Mouse (Mus musculus): ENCODE measurements around the gene Gadl1. TPM values are rescaled to one million over a fixed set of nuclear protein-coding genes. Genes with fewer than 3 reads are reported as not detected.

The Gadl1 gene
- total RNA-seq (2021) = 0.11 TPM in 1 of 2 replicates, not detected in the other
- long read RNA-seq, experiment 1 = 0 reads
- long read RNA-seq, experiment 2 = 0 reads

- no peak for DNase-seq
These were observed at the start of gene Gadl1 for GRCm38 (mm10) chr9:115909155-115909554. Gene Gadl1 (plus strand): TSS chr9:115909455.

GRCm38 (mm10) chr9:115862802-115863201 is 46.5 kb upstream of the Gadl1 start:
- DNase-seq = no peak

- DNase-seq = peak; percentile 26
These were observed 45.9 kb upstream of the Gadl1 start for GRCm38 (mm10) chr9:115863326-115863725.

GRCm38 (mm10) chr9:115867277-115867676 is 42.0 kb upstream of the Gadl1 start:
- peak; percentile 87 for DNase-seq

DNA sequence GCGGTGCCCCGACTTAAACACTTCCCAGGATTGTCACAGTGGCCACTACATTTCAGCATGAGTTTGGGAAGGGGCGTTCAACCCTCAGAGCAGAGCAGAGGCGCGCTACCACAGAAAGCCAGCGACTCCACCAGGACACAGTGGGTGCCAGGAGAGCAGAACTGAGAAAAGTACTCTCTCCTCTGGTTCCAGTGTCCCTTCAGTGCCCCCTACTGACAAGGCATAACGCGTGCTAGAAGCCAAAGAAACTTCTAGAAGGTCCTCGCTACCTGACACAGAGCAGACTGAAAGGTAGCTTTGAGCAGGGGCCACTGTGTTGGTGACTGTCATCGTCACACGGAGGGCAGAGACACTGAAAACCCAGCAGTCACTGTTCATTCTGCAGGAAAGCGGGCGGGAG is 39.1 kb upstream of the Gadl1 start:
- peak; percentile 40 for DNase-seq

- no peak for DNase-seq
These were observed 38.6 kb upstream of the Gadl1 start for GRCm38 (mm10) chr9:115870640-115871039.

GRCm38 (mm10) chr9:115880500-115880899 is 28.8 kb upstream of the Gadl1 start:
- no peak for DNase-seq

- DNase-seq = peak; percentile 59
These were observed 28.1 kb upstream of the Gadl1 start for GRCm38 (mm10) chr9:115881137-115881536.

GRCm38 (mm10) chr9:115882627-115883200 is 26.5 kb upstream of the Gadl1 start:
- DNase-seq = no peak

GRCm38 (mm10) chr9:115883413-115883812 is 25.8 kb upstream of the Gadl1 start:
- DNase-seq = no peak

GRCm38 (mm10) chr9:115887571-115887970 is 21.7 kb upstream of the Gadl1 start:
- no peak for DNase-seq

- no peak for DNase-seq
These were observed 16.1 kb upstream of the Gadl1 start for GRCm38 (mm10) chr9:115893131-115893530.

DNA sequence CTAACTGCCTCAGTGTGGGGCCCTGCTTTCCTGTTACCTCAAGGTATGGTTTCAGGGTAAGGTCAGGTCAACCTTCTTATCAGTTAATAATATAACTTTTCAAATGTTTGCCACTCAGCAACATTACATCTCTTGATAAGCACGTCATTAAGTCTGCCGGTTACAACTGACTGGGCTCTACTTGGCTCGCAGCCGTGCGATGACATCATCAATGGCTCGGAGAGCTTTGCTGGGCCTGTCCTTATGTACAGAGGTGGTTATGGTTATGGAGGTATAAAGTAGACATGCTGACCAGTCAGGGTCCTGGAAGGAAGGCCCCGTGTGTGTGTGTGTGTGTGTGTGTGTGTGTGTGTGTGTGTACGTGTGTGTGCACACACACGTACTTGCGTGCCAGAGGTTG is 15.3 kb upstream of the Gadl1 start:
- DNase-seq = peak; percentile 42

DNA sequence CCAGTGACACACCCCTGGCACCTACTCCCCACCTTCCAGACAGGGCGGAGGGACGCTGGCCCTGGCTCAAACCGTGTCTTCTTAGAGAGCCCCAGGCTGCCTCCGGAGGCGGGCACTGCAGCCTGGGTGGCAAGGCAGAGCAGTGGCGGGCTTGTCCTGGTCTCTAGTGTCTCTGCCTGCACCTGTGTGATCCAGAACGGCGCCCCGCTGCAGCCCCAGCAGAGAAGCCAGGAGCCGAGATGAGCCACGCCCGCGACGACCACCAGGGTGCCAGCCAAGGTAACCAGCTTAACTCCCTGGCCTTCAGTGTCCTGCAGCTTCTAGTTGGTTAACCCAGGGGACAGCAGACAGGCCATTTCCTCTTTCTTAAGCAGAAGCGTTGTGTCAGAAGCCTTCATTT is 930 bp upstream of the Gadl1 start:
- DNase-seq = no peak

DNA sequence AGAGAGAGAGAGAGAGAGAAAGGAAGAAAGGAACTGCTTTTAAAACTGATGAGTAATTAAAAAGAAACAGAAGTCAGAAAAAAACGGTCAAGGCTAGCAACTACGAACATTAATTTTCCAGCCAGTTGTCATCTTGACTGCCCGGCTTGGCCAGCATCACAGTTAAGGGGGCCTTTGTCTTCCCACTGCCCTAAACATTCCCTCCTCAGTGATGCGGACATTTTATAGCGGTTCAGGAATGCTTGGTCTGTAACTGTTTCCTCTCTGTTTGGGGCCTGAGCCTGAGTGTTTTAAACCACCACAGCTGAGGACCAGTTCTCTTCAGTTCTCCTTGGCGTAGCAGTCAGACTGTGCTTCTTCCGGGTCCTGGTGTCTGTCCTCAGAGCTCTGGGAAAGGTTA is 4.8 kb downstream of the Gadl1 start:
- no peak for DNase-seq

DNA sequence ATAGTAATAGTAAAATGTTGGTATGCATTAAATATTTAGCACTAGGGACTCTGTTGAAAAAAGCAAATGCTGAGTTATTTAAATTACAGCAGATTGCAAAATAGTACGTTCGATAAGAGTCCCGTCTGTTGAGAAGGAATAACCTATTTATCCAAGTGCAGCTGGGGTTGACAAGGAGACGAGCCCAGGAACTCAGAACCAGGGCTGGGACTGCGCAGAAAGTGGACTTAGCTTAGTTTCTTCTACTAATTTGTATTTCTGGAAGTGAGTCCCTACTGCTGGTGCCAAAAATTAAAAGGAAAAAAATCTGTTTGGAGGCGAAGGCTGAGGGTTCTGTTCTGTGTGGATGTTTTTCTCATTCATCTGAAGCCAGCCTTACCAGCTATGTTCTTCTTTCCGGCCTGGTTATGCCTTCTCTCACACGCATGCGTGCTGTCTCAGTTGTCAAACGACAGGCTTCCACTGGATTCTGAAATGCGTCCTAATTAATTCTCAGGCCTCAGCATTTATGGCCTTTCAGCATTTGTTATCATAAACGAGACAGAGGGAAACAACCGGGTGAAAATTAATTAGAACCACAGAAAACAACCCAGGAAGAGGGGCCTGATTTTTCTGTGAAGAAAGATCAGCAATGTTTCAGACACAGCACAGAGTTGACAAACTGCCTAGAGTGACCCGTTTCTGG is 6.5 kb downstream of the Gadl1 start:
- no peak for DNase-seq

GRCm38 (mm10) chr9:115919736-115920135 is 10.5 kb downstream of the Gadl1 start:
- DNase-seq = no peak

- no peak for DNase-seq
These were observed 13.4 kb downstream of the Gadl1 start for GRCm38 (mm10) chr9:115922662-115923061.

DNA sequence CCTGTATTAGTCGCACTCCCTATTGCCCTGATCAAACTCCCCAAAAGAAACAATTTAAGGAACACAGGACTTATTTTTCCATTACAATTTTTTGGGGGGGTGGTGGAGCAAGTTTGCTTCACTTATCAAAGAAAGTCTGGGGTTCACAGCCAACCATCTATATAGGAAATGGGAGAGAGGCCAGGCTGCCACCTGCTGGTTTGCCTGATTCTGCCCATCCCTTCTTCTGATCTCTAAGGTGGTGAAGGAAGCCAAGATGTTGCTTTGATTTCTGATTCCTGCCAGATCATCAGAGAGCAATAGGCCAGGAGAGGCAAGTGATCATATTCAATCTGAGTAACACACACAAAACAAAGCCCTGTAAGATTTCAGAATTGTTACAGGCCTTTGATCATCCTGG is 14.8 kb downstream of the Gadl1 start:
- DNase-seq = no peak

GRCm38 (mm10) chr9:115931803-115932202 is 22.5 kb downstream of the Gadl1 start:
- DNase-seq = no peak

GRCm38 (mm10) chr9:115932741-115933140 is 23.5 kb downstream of the Gadl1 start:
- no peak for DNase-seq

DNA sequence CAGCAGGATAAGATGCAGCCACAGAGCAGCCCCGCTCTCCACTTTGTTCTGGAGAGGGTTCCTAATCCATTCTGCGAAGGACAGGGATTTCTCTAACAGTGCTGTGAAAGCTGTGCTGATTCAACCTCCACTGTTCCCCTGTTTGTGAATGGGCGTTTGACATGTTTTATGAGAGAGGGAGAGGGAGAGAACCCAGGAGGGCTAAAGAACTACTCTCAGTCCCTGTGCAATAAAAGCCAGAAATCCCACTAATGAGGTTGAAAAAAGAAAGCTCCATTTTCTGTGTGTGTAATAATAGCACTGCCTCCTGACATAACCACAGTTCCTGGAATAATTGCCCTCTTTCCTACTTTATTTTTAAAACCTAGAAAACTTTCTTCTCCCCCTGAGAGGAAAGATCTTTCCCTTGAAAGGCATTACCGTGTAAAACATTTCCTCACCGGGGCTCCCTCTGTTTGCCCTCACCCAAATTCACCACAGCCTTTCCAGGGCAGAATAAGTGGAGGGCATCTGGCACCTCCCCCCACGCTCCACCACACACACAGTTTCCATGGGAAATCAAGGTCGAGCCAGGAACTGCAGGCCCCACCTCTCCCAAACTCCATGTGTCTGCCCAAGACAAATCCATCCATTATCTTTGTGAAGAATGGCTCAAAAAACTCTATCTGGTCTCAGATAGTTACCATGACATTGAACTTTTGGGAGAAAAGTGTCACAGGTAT is 24.1 kb downstream of the Gadl1 start:
- peak; percentile 26 for DNase-seq

- no peak for DNase-seq
These were observed 25.0 kb downstream of the Gadl1 start for GRCm38 (mm10) chr9:115934288-115934687.

Data from adrenal gland, postnatal 14 days (tissue).